Mouse (Mus musculus) heart, embryonic 16.5 days (tissue): ENCODE results near the gene Gpr37l1. TPM values are rescaled to one million over a fixed set of nuclear protein-coding genes. Genes with fewer than 3 reads are reported as not detected.

Source experiments
- ATAC-seq: fragments of 200-750 bp; cut with Nextera tagmentation; replicated peaks from 2 replicates; pipeline ENCODE4 v1.8.0; 2017; ENCODE audit warnings: moderate number of reproducible peaks; ENCODE audit not compliant: insufficient read depth, low FRiP score; ENCODE audit errors: extremely low read depth
- H3K27ac ChIP-seq: fragments of 300-500 bp; sonication (generic); 2 replicates; pipeline ENCODE4 v1.5.1; 2014; ENCODE audit warnings: mild to moderate bottlenecking, low read length, control low read depth, moderate library complexity
- H3K27me3 ChIP-seq: fragments of 300-500 bp; sonication (generic); 2 replicates; pipeline ENCODE4 v1.6.1; 2014; ENCODE audit warnings: low read length, mixed read lengths; ENCODE audit not compliant: control insufficient read depth, insufficient read depth
- H3K36me3 ChIP-seq: fragments of 300-500 bp; sonication (generic); 2 replicates; pipeline ENCODE4 v1.6.1; 2014; ENCODE audit not compliant: control insufficient read depth, insufficient read depth
- H3K4me1 ChIP-seq: fragments of 300-500 bp; sonication (generic); 2 replicates; pipeline ENCODE4 v1.6.1; 2014; ENCODE audit warnings: low read length, mixed read lengths; ENCODE audit not compliant: control insufficient read depth, insufficient read depth
- H3K4me2 ChIP-seq: fragments of 300-500 bp; sonication (generic); 2 replicates; pipeline ENCODE4 v1.6.1; 2014; ENCODE audit warnings: low read depth, mild to moderate bottlenecking, control low read depth, low read length
- H3K4me3 ChIP-seq: fragments of 300-500 bp; sonication (generic); 2 replicates; pipeline ENCODE4 v1.5.1; 2014; ENCODE audit warnings: mild to moderate bottlenecking, control low read depth, low read length
- H3K9ac ChIP-seq: fragments of 300-500 bp; sonication (generic); 2 replicates; pipeline ENCODE4 v1.6.1; 2014; ENCODE audit warnings: low read length, control low read depth
- H3K9me3 ChIP-seq: fragments of 300-500 bp; sonication (generic); replicated peaks from 2 replicates; pipeline ENCODE4 v1.6.1; 2016; ENCODE audit warnings: low read length; ENCODE audit not compliant: control insufficient read depth
- WGBS: fragments of 180-500 bp; shearing (Covaris S2); extraction: QIAGEN DNeasy Blood & Tissue Kit; methylation state at CpG from one replicate; pipeline ENCODE4 v1.1.7; 2014; 5-methylcytosine and 5-hydroxymethylcytosine counted together
- polyA plus RNA-seq: library from polyadenylated mRNA; unstranded; fragments of >200 nt; fragmentation: Nextera tagmentation; extraction: Ambion mirVana; gene quantifications from 2 replicates; pipeline ENCODE4 v1.2.1, GENCODE M21; 2015

The Gpr37l1 gene
- polyA plus RNA-seq, 1 experiment from 2014 or later, result not detected

- Histone ChIP-seq H3K9ac (no peak overlapping the region), H3K27ac (no peak overlapping the region), H3K27me3 (peaks cover 38% of the 10 kb centered on the region), H3K4me3 (no peak overlapping the region), H3K9me3 (0 out of 2 replicates have a peak, but pooled peaks cover 3% of the 10 kb centered on the region), H3K36me3 (no peaks in the 10 kb centered on the region), H3K4me2 (no peak overlapping the region), H3K4me1 (peaks cover 10% of the 10 kb centered on the region)
- no peak for ATAC-seq
- 89% methylated on average over 6 of the region's 6 CpGs for WGBS
Measured at GRCm38 (mm10) chr1:135173311-135173710, 5.8 kb upstream of the Gpr37l1 start.

DNA sequence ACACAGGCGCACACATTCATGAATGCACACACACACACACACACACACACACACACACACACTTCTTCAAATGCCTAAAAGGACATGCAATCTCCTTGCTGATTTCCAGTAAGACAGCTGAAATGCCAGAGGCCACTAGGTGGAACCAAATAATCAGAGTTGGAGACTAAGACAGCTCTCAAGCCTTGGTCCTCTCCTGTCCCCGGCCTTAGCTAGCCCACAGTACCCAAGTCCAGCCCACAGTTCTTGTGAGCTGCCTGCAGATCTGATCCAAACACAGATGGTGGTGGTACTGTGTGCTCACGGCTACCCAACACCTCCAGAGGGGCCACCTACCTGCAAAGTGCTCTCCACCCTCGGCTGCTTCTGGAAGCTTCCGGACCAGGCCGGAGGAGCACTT lies 4.5 kb upstream of the Gpr37l1 start:
- Histone ChIP-seq H3K27ac (no peak overlapping the region), H3K4me3 (no peak overlapping the region), H3K9me3 (no peaks in the 10 kb centered on the region), H3K27me3 (peaks cover 45% of the 10 kb centered on the region), H3K9ac (no peak overlapping the region), H3K4me1 (peaks cover 10% of the 10 kb centered on the region), H3K4me2 (no peak overlapping the region), H3K36me3 (no peaks in the 10 kb centered on the region)
- ATAC-seq, result peak; percentile 45; the same call in 1 of the 2 replicates
- WGBS, result 46% methylated on average over 6 of the region's 6 CpGs

GRCm38 (mm10) chr1:135171202-135171601 lies 3.7 kb upstream of the Gpr37l1 start:
- H3K36me3 ChIP-seq, result no peaks in the 10 kb centered on the region
- peaks cover 50% of the 10 kb centered on the region for H3K27me3 ChIP-seq
- no peak overlapping the region for H3K4me2 ChIP-seq
- no peak for ATAC-seq
- 78% methylated on average over 7 of the region's 7 CpGs for WGBS
- H3K9me3 ChIP-seq, result no peaks in the 10 kb centered on the region
- no peak overlapping the region for H3K9ac ChIP-seq
- no peak overlapping the region for H3K27ac ChIP-seq
- no peak overlapping the region for H3K4me3 ChIP-seq
- H3K4me1 ChIP-seq, result peaks cover 10% of the 10 kb centered on the region

- peak overlapping the region; percentile 31; the same call in 1 of the 2 replicates for H3K27ac ChIP-seq
- 60% methylated on average over 10 of the region's 10 CpGs for WGBS
- peak overlapping the region; percentile 8 for H3K4me2 ChIP-seq
- H3K9ac ChIP-seq, result peak overlapping the region; percentile 20; the same call in 1 of the 2 replicates
- H3K27me3 ChIP-seq, result peaks cover 54% of the 10 kb centered on the region
- H3K4me3 ChIP-seq, result no peak overlapping the region
- H3K36me3 ChIP-seq, result no peaks in the 10 kb centered on the region
- no peaks in the 10 kb centered on the region for H3K9me3 ChIP-seq
- no peak for ATAC-seq
- peaks cover 10% of the 10 kb centered on the region for H3K4me1 ChIP-seq
Measured at GRCm38 (mm10) chr1:135170299-135170698, 2.8 kb upstream of the Gpr37l1 start.

GRCm38 (mm10) chr1:135169556-135170224 lies 2.2 kb upstream of the Gpr37l1 start:
- Histone ChIP-seq H3K36me3 (no peaks in the 10 kb centered on the region), H3K9me3 (no peaks in the 10 kb centered on the region), H3K27ac (peak overlapping the region; percentile 57), H3K27me3 (peaks cover 54% of the 10 kb centered on the region), H3K4me2 (peak overlapping the region; percentile 8), H3K4me1 (peaks cover 10% of the 10 kb centered on the region), H3K4me3 (no peak overlapping the region), H3K9ac (peak overlapping the region; percentile 20; the same call in 1 of the 2 replicates)
- 36% methylated on average over 12 of the region's 12 CpGs for WGBS
- peak; percentile 54; the same call in 1 of the 2 replicates for ATAC-seq

DNA sequence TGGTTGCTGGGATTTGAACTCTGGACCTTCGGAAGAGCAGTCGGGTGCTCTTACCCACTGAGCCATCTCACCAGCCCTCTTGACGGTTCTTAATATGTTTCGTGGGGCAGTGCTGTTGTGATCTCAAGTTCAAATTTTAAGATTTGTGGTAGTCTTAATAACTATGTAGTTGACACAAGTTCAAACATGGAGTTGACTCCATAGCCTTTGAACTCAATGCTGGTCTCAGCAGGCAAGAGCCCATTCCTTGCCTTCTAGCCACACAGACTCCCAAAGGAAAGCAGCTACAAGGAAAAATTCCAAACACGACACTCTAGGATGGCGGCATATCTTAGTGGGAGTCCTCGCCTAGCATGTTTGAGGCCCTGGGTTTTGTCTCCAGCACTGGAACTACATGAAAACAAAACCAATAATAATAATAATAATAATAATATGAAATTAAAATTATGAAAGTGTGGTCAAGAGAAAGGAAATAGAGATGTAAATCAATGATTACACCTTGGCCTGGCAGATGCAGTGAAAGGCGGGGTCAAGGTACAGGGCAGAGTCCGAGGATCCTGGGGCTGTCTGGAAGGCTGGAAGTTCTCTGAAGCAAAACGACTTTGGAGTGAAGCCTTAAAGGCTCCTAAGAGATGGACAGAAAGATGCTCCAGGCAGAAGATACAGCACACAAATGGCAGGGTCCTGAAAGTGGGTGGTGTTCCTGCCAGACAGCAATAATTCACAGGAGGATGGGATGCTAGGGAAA lies 1.1 kb upstream of the Gpr37l1 start:
- H3K36me3 ChIP-seq, result no peaks in the 10 kb centered on the region
- peaks cover 10% of the 10 kb centered on the region for H3K4me1 ChIP-seq
- no peaks in the 10 kb centered on the region for H3K9me3 ChIP-seq
- H3K4me3 ChIP-seq, result no peak overlapping the region
- H3K27ac ChIP-seq, result no peak overlapping the region
- ATAC-seq, result no peak
- H3K27me3 ChIP-seq, result peaks cover 59% of the 10 kb centered on the region
- WGBS, result 86% methylated on average over 10 of the region's 10 CpGs
- no peak overlapping the region for H3K4me2 ChIP-seq
- H3K9ac ChIP-seq, result no peak overlapping the region

- Histone ChIP-seq H3K36me3 (no peaks in the 10 kb centered on the region), H3K27me3 (peaks cover 82% of the 10 kb centered on the region), H3K27ac (no peak overlapping the region), H3K9me3 (no peaks in the 10 kb centered on the region), H3K9ac (no peak overlapping the region), H3K4me3 (no peak overlapping the region), H3K4me2 (no peak overlapping the region), H3K4me1 (no peaks in the 10 kb centered on the region)
- ATAC-seq, result no peak
- 63% methylated on average over 6 of the region's 6 CpGs for WGBS
Measured at GRCm38 (mm10) chr1:135162720-135163119, 4.8 kb downstream of the Gpr37l1 start.

GRCm38 (mm10) chr1:135160411-135161050 lies 7.0 kb downstream of the Gpr37l1 start:
- Histone ChIP-seq H3K9me3 (no peaks in the 10 kb centered on the region), H3K27me3 (peaks cover 66% of the 10 kb centered on the region), H3K4me2 (no peak overlapping the region), H3K4me1 (peaks cover 11% of the 10 kb centered on the region), H3K27ac (no peak overlapping the region), H3K36me3 (peaks cover 3% of the 10 kb centered on the region; the same call in 1 of the 2 replicates), H3K9ac (no peak overlapping the region), H3K4me3 (no peak overlapping the region)
- ATAC-seq, result no peak
- WGBS, result 81% methylated on average over 13 of the region's 13 CpGs
